Mouse (Mus musculus) megakaryocyte progenitor cell, adult 5-6 weeks (primary cell): ENCODE data around the gene Nckap1. TPM values are rescaled to one million over a fixed set of nuclear protein-coding genes. Genes with fewer than 3 reads are reported as not detected.
A peak's percentile ranks its signal among the peaks of the same experiment; 100 is the strongest.

Experiments used
- ATAC-seq: replicated peaks from 2 replicates; pipeline ENCODE4 v1.8.0; 2016; ENCODE audit warnings: mild to moderate bottlenecking, moderate TSS enrichment, inconsistent platforms; ENCODE audit not compliant: poor library complexity
- total RNA-seq, 2 experiments: library from RNA; stranded (forward) in 1 of 2; stranded (reverse) in 1 of 2; fragments of 157-497, 149-512 nt in 1 of 2; fragments of 200-1000 nt in 1 of 2; gene quantifications; 2 replicates each; pipeline versions ENCODE4 v1.2.3 to v1.2.4; 2015 to 2017

Gene Nckap1
- total RNA-seq (2015) (1.4 and 5.8 TPM in 2 replicates), total RNA-seq (2017) (2.5 and 6.4 TPM in 2 replicates)

DNA sequence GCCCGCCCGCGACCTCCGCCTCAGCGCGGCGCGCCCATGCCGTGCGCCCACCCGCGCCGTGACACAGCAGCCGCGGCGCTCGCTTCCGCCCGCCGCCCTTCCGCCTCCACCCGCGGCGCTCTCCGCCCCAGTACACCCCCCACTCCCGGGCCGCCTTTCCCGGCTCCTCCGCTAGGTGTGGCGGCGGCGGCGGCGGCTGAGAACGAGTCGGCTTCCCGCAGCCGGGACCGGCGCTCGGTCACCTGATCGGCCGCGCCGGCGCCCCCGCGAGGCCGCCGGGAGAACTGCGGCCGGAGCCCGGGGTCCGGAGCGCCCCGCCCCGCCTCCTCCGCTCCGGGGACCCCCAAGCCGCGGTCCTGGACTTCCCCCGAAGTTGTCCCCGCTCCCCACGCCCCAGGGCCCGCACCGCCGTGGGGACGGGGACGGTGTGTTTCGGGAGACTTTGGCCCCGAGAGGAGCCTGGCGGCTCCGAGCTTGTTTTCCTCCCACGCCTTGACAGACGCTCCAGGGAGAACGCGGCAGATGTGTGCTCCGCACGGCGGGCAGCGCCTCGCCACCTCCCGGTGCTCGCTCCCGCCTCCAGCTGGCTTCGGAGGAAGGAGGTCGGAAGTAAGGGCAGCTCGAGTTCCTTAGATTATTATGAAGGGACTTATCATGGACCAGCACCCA lies at the start of gene Nckap1:
Nckap1 (minus strand) TSS at position 338 of the 669 bp plus-strand sequence.
- ATAC-seq, result peak; percentile 77

DNA sequence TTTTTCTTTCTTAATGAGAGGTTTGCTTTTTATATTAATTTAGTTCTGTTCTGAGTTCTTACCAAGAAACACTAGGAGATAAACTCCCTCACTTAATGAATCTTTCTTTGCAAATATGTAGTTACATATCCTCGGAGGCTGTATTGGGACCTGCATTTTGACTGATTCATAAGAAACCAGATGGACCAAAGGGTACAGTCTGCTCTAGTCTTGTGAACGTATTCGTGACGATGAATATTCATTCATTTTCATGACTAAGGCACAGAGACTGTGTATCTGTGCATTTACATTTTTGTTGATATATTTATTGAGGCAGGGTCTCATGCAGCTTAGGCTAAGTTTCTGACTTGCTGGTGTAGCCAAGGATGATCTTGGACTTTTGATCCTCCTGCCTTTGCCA lies 43.3 kb upstream of the Nckap1 start:
- no peak for ATAC-seq

DNA sequence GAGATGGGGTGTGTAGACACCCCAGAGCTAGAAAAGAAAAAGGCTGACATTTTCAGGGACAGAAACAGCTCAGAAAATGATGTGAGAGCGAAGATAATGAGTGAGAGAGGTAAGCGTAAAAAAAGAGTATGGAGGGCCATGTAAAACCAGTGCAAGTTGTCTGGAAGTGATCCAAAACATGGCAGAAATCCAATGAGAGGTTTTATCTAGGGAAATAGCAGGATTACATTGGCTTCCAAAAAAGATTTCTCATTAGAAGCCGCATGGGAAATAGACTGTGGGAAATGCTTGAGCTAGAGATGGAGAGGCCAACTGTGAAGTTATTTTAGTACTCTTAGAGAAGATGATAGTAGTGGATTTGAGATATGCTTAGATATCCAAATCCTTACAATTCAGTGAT lies 40.7 kb upstream of the Nckap1 start:
- no peak for ATAC-seq

DNA sequence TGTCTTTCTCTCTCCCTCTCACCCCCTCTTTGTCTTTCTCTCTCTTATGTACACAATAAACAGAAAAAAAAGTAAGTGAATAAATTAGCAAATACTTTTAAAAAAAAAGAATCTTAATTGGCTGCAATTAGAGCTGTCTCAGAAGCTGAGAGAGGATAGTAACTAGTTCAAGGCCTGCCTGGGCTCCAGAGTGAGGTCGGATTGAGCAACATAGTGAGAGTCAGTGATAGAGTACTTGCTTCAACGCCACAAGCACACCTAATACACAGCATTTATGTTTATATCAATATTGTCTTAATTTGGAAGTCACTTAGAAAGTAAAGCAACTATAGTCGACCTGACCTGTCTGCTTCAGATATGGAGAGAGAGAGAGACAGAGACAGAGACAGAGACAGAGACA lies 37.8 kb upstream of the Nckap1 start:
- no peak for ATAC-seq

- ATAC-seq, result peak; percentile 98
Measured at GRCm38 (mm10) chr2:80616854-80617737, 35.9 kb upstream of the Nckap1 start, which contains the start of the genes Dusp19 and Nup35. Dusp19 (plus strand) TSS chr2:80617045. Nup35 (plus strand) TSS chr2:80617236.

GRCm38 (mm10) chr2:80612796-80613195 lies 31.6 kb upstream of the Nckap1 start:
- ATAC-seq, result no peak

- ATAC-seq, result no peak
Measured at GRCm38 (mm10) chr2:80612286-80612685, 31.1 kb upstream of the Nckap1 start.

DNA sequence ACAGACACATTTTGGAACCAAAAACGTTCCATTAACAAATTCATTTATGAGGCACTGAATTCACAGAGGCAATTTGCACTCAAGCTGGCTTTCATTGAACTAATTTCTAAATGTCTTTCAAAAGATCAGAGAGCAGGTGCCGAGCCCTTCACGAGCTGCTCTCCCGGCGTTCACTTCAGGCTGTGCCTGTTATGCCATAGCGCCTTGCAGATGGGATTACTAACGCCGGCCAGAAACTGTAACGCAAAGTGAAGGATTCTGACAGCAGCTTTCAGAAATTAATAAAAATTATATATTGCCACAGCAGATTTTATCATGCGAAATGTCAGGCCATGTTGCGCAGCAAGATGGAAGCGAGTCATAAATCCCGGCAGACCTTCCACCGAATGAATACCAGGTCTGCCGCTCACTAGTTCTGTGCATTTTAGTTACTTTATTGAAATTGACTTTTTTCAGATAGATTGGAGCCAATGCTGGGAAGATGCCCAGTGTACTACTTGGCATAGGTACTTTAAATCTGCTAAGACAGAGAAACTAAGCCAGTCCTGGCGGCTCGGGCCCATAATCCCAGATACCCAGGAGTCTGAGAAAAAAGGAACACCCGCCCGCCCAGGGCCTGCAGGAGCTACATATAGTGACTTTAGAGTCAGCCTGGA lies 22.7 kb upstream of the Nckap1 start:
- no peak for ATAC-seq

DNA sequence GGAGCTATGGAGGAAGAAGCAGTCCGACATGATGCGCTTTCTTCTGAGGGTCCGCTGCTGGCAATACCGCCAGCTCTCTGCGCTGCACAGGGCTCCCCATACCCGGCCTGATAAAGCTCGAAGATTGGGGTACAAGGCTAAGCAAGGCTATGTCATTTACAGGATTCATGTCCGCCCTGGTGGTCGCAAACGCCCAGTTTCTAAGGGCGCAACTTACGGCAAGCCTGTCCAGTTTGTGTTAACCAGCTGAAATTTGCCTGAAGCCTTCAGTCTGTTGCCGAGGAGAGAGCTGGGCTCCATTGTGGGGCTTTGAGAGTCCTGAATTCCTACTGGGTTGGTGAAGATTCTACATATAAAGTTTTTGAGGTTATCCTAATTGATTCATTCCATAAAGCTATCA lies 21.6 kb upstream of the Nckap1 start:
- no peak for ATAC-seq

DNA sequence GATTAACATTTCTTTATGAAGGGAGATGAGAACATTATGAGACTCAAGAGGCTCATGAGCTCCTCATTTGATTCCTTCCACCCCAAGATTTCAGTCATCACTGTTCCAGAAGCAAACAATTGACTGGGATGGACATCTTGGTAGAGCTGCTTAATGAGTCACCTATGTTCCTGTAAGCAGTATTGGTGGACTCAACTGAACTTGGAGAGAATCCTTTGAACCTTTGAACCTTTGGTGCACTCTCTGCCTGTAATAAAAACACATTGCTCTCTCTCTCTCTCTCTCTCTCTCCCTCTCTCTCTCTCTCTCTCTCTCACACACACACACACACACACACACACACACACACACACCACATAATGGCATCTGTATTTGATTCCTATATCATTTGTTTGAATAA lies 19.4 kb upstream of the Nckap1 start:
- no peak for ATAC-seq

- no peak for ATAC-seq
Measured at GRCm38 (mm10) chr2:80599850-80600249, 18.7 kb upstream of the Nckap1 start.

DNA sequence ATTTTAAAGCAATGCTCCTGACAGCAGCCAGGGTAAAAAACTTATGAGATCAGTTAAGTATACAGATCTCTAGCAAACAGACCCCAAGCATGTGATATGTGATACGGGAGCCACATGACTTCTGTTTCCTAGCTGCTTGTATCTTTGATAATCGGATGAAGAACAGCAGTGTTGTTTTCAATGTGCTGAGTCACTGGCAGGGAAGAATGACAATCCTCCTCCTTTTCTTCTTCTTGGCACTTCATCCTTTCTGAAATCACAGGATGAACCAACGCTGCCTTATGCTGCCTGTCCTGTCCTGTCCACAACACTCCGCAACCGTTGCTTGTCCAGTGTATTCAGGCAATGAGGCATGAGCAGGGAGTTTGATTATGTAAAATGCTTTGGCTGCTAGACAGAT lies 15.8 kb upstream of the Nckap1 start:
- ATAC-seq, result peak; percentile 75

DNA sequence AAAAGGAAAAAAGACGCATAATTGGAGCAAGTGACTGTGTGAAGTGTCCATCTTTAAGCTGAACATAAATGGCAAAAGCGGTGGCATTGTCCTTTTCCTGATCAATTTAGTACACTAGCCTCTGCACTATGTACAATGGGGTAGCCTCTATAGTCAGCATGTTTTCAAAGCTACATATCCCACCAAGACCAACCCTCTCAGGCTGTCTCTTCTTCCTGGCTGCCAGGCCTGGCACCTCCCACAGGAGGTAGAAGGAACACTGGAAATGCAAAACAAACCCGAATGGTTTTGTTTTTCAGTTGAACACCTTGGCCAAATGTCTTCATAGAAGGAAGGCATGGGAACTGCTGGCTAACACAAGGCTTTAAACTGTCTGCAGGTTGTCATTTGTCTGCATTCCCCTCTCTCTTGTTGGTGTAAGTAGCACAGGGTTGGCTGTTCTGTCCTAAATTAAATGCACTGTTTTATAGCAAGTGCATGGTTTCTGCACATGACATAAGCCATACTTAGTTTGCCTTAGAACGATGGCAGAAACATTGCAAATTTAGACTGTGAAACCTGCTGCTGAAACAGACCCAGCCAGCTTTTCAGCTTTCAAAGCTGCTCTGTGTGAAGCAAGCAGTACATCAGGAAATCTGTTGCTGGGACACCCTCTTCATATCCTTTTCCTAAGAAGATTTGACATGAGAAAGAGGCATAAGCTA lies 13.2 kb upstream of the Nckap1 start:
- no peak for ATAC-seq

DNA sequence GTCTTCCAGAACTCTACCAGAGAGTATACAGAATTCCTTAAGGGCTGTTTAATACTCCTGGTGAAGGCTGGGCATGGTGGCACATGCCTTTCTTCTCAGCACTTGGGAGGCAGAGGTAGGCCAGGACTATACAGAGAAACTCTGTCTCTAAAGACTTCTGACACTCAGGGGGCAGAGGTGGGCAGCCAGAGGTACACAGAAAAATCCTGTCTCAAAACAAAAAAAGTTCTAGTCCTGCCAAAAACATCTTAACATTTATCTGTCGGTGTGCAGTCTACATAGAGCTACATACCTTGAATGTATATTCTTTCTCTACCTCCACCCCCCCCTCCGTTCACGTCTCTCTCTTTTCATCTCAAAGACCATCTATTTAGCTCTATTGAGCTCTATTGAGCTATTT lies 1.2 kb upstream of the Nckap1 start:
- no peak for ATAC-seq

- ATAC-seq, result peak; percentile 14
Measured at GRCm38 (mm10) chr2:80580311-80580961, 744 bp downstream of the Nckap1 start.

- ATAC-seq, result peak; percentile 37; the same call in 1 of the 2 replicates
Measured at GRCm38 (mm10) chr2:80579253-80579891, 1.8 kb downstream of the Nckap1 start.

DNA sequence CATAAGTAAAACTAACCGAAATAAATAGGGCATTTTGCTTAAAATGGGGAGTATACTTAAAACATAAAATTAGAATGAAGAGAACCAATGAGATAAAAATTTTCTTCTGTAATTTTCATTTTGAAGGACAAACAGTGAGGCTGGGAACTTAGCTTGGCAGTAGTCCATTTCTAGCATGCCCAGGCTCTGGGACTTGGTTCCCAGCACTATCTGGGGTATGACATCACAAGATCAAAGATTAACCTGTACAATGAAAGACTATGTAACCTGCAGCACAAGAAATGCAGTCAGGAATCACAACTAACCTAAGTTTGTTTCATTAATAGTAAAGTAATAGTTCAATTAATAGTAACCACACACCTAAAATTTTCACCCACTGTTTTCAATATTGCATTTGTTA lies 3.9 kb downstream of the Nckap1 start:
- ATAC-seq, result no peak

- ATAC-seq, result 0 out of 2 replicates have a peak, but pooled peaks have one; percentile 11
Measured at GRCm38 (mm10) chr2:80570656-80571055, 10.5 kb downstream of the Nckap1 start.

DNA sequence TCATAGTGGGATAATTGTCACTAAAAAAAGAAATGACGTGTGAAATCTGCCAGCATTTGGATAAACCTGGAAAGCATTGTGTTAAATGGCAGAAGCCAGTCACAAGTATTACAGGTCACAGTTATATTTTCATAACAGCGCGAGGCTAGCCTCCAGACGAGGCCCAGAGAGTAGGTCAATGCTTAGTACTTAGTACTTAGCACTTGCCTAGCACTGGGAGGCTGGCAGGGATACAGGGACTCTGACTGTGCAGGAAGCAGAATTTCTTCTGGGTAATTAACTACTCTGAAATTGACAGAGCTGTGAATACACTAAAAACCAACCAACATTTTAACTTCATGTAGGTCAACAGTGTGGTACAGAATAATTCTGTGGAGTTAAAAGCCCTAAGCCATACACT lies 13.8 kb downstream of the Nckap1 start:
- no peak for ATAC-seq

DNA sequence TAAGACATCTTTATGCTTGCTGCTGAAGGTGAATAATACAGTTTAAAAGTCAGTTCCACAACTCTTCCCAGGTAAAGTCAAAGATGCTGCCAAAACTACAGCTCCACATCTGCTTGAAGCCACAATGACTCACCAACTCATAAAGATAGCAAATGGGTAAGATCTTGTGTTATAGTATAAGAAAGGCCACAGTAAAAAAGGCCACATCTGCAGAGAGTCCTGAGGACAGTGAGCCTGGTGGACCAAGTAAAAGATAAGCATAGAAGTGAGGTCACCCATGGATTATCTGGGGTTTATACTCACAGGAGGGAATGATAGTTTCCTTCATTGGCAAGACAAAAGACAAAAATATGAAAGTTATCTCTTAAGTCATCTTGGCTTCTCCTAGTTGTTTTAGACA lies 18.9 kb downstream of the Nckap1 start:
- ATAC-seq, result 0 out of 2 replicates have a peak, but pooled peaks have one; percentile 14
